Mouse (Mus musculus): ENCODE measurements around the gene Tmtc2.

DNA sequence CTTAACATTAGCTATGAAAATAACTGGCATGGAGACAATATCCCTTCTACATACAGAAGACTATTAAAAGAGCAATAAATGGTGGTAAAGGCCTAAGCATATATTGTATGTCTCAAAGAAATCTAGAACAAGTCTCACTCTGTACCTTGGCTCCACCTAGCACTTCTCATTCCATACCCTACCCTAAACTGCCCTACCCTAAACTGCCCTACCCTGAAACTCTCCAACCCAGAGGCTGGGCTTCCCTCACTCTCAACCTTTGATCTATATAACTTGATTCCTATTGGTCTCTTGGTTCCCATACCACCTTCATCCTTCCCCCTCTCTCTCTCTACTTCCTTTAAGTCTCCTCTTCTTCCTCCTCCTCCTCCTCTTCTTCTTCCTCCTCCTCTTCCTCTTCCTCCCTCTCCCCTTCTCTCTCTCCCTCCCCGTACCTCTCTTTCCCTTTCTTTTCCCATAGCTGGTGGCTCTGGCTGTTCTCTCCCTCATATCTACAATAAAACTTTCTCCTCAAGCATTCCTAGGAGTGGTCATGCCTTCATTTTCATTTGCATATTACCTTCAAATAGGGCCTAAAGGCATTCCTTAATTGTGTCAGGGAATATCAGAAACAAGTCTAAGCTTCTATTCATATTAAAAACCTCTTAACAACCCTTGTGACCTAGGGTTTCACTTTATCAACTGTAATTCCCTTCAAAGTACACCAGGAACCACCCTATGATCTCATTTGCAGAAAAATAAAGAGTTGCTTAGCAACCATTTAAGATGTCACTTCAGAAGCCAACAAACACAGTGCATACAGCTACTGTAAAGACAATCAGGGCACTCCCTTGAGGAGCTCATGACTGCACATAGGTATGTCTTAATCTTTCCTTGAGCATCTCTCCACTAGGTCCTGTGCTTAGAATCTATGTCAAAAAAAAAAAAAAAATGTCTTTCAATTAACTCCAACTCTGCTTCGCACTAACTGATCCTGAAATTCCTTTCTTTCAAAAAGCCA lies 29.9 kb downstream of the Tmtc2 start:
- no peak for TF ChIP-seq CTCF (IDR thresholded peaks at IDR 0.05; ENCODE audit: borderline replicate concordance, control insufficient read depth, extremely low read depth, insufficient read depth, low read length, poor library complexity)
- no peak for TF ChIP-seq POLR2A (IDR thresholded peaks at IDR 0.05; ENCODE audit: control insufficient read depth, extremely low read depth, insufficient read depth, low read length, poor library complexity)
